Mouse (Mus musculus): ENCODE measurements around the gene Adra1b.

- TF ChIP-seq POLR2A (IDR thresholded peaks at IDR 0.05; ENCODE audit: control insufficient read depth in 1 of 2, insufficient read depth in 1 of 2, low read depth in 1 of 2, low read length in 2 of 2, poor library complexity in 1 of 2) (no peak), MXI1 (IDR thresholded peaks at IDR 0.05; ENCODE audit: low read depth, low read length) (no peak), CTCF (IDR thresholded peaks at IDR 0.05 in 2 of 3, conservative IDR thresholded peaks at IDR 0.05 in 1 of 3; ENCODE audit: control insufficient read depth in 1 of 3, insufficient read depth in 1 of 3, low read depth in 2 of 3, low read length in 3 of 3, poor library complexity in 1 of 3, severe bottlenecking in 1 of 3) (no peak), ETS1 (IDR thresholded peaks at IDR 0.05; ENCODE audit: low read depth, low read length) (no peak)
These were observed 59.4 kb downstream of the Adra1b start for GRCm38 (mm10) chr11:43841596-43841995.

Measured in MEL (cell line).